In the genomic region with DNA sequence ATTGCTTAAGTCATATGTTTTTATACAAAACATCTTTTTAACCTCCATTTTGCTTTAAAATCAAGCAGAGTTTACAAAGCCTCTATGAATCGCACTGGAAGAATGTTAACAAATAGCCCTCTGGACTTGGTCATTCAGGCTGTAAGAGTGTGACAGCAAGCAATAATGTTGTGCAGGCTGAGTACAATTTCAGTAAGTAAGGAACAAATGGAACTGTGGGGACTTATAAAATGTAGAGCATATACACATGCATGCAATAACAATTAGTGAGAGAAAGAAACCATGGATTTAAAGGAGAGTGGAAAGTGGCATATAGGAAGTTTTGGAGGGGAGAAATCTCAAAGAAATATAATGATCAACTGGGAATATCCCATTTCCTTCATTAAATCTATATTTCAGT, we compare ENCODE assay signal across 22 mouse cellular contexts.
DNase-seq lines count a peak whose midpoint lies in the region; ATAC-seq lines count a peak whose summit lies in the region.
"Had no signal": no experiment of that assay in that cellular context is flagged by ENCODE, and none has a peak within 500 bp of the region (broad histone marks: within the 10 kb centered on the region; RNA-seq: fewer than 3 reads in every experiment).

No protein-coding gene starts in this region.

- no peaks in the 10 kb centered on the region for H3K27me3 ChIP-seq in intestine, embryonic 14.5 days (replicated peaks; ENCODE audit: control insufficient read depth, insufficient read depth, low read length)
- H3K27me3 ChIP-seq in intestine, embryonic 16.5 days (replicated peaks; ENCODE audit: control insufficient read depth, insufficient read depth, low read length), result no peaks in the 10 kb centered on the region
- no peaks in the 10 kb centered on the region for H3K27me3 ChIP-seq in limb, embryonic 13.5 days
- H3K27me3 ChIP-seq: embryonic facial prominence, embryonic 13.5 days; embryonic facial prominence, embryonic 15.5 days; forebrain, embryonic 13.5 days; forebrain, embryonic 15.5 days had no signal

- no peaks in the 10 kb centered on the region for H3K9me3 ChIP-seq in intestine, embryonic 14.5 days (ENCODE audit: control insufficient read depth, low read length)
- H3K9me3 ChIP-seq in intestine, embryonic 16.5 days (ENCODE audit: control insufficient read depth, low read length), result no peaks in the 10 kb centered on the region
- no peaks in the 10 kb centered on the region for H3K9me3 ChIP-seq in limb, embryonic 13.5 days
- H3K9me3 ChIP-seq: embryonic facial prominence, embryonic 13.5 days; embryonic facial prominence, embryonic 15.5 days; forebrain, embryonic 13.5 days; forebrain, embryonic 15.5 days had no signal

- no peak overlapping the region for H3K4me2 ChIP-seq in intestine, embryonic 14.5 days (ENCODE audit: low read length)
- no peak overlapping the region for H3K4me2 ChIP-seq in intestine, embryonic 16.5 days (ENCODE audit: low read depth, low read length)
- no peak overlapping the region for H3K4me2 ChIP-seq in limb, embryonic 13.5 days (replicated peaks)
- H3K4me2 ChIP-seq: embryonic facial prominence, embryonic 13.5 days; embryonic facial prominence, embryonic 15.5 days; forebrain, embryonic 13.5 days; forebrain, embryonic 15.5 days had no signal

- no peak for ATAC-seq in intestine, embryonic 14.5 days (replicated peaks; ENCODE audit: low FRiP score, low TSS enrichment, low read depth)
- no peak for ATAC-seq in intestine, embryonic 16.5 days
- ATAC-seq in limb, embryonic 13.5 days (ENCODE audit: low FRiP score, low read depth), result peak; percentile 52; the same call in 1 of the 2 replicates
- ATAC-seq: forebrain, embryonic 13.5 days; forebrain, embryonic 15.5 days; forebrain, postnatal 0 days had no signal

- H3K4me1 ChIP-seq in intestine, embryonic 14.5 days (replicated peaks; ENCODE audit: control insufficient read depth, insufficient read depth, low read length), result peaks cover 5% of the 10 kb centered on the region; the same call in 1 of the 2 replicates
- H3K4me1 ChIP-seq in intestine, embryonic 16.5 days (ENCODE audit: control insufficient read depth, insufficient read depth, low read length), result 0 out of 2 replicates have a peak, but pooled peaks cover 2% of the 10 kb centered on the region
- H3K4me1 ChIP-seq in limb, embryonic 13.5 days, result peaks cover 56% of the 10 kb centered on the region
- H3K4me1 ChIP-seq: embryonic facial prominence, embryonic 13.5 days; forebrain, embryonic 15.5 days had no signal

- 57% methylated on average over 1 of the region's 1 CpGs for WGBS in intestine, embryonic 14.5 days
- WGBS in intestine, embryonic 16.5 days, result 57% methylated on average over 1 of the region's 1 CpGs
- 45% methylated on average over 1 of the region's 1 CpGs for WGBS in limb, embryonic 13.5 days

- H3K9ac ChIP-seq in intestine, embryonic 14.5 days (ENCODE audit: low read length), result no peak overlapping the region
- H3K9ac ChIP-seq in intestine, embryonic 16.5 days (ENCODE audit: low read depth, low read length), result no peak overlapping the region
- no peak overlapping the region for H3K9ac ChIP-seq in limb, embryonic 13.5 days
- H3K9ac ChIP-seq: embryonic facial prominence, embryonic 13.5 days; embryonic facial prominence, embryonic 15.5 days; forebrain, embryonic 13.5 days; forebrain, embryonic 15.5 days; forebrain, postnatal 0 days had no signal

- H3K36me3 ChIP-seq in intestine, embryonic 14.5 days (ENCODE audit: control insufficient read depth, insufficient read depth, low read length), result no peaks in the 10 kb centered on the region
- H3K36me3 ChIP-seq in intestine, embryonic 16.5 days (ENCODE audit: control insufficient read depth, insufficient read depth, low read length), result no peaks in the 10 kb centered on the region
- H3K36me3 ChIP-seq in limb, embryonic 13.5 days, result peaks cover 9% of the 10 kb centered on the region; the same call in 1 of the 2 replicates
- H3K36me3 ChIP-seq: embryonic facial prominence, embryonic 13.5 days; embryonic facial prominence, embryonic 15.5 days; forebrain, embryonic 15.5 days had no signal

- H3K27ac ChIP-seq in intestine, embryonic 14.5 days (ENCODE audit: low read depth), result 0 out of 2 replicates have a peak overlapping the region, but pooled peaks have one; percentile 38
- H3K27ac ChIP-seq in intestine, embryonic 16.5 days (ENCODE audit: low read length), result no peak overlapping the region
- no peak overlapping the region for H3K27ac ChIP-seq in limb, embryonic 13.5 days
- H3K27ac ChIP-seq: embryonic facial prominence, embryonic 13.5 days; embryonic facial prominence, embryonic 15.5 days; forebrain, embryonic 13.5 days; forebrain, embryonic 15.5 days had no signal

- H3K4me3 ChIP-seq in intestine, embryonic 14.5 days (ENCODE audit: low read depth, low read length), result no peak overlapping the region
- no peak overlapping the region for H3K4me3 ChIP-seq in intestine, embryonic 16.5 days (ENCODE audit: low read length)
- no peak overlapping the region for H3K4me3 ChIP-seq in limb, embryonic 13.5 days
- H3K4me3 ChIP-seq: embryonic facial prominence, embryonic 13.5 days; embryonic facial prominence, embryonic 15.5 days; erythroblast, embryonic 14.5 days; forebrain, embryonic 13.5 days; forebrain, embryonic 15.5 days had no signal

- no peak for DNase-seq in intestine, embryonic 14.5 days (ENCODE audit: low spot score)
- peak; percentile 53 for DNase-seq in 3T3-L1 (ENCODE audit: low read depth, low spot score)
- no peak for DNase-seq in lung, postnatal 14 days
- no peak for DNase-seq in thymus, postnatal 4 days
- DNase-seq: adrenal gland, adult 2 months; adrenal gland, postnatal 10 days; adrenal gland, postnatal 25 days; cerebellum, adult 11 months; cerebellum, adult 18-20 months; cerebellum, adult 8-10 months; cerebellum, adult 9-11 months; cerebellum, postnatal 14 days; cerebellum, postnatal 36 days; embryo, embryonic 11 days; forebrain, postnatal 0 days had no signal
